Mouse (Mus musculus) layer of hippocampus, adult 11-12 months (tissue): ENCODE measurements around the gene 9530077C05Rik.
"Not testable (repeated sequence)": the region's sequence is repeated elsewhere in the genome, so short reads cannot be mapped to it uniquely, and the experiment has no call there.

Experiments
- DNase-seq: peaks from one replicate; pipeline ENCODE4 v3.0.0; 2022; ENCODE audit warnings: low spot score

The 9530077C05Rik gene

DNA sequence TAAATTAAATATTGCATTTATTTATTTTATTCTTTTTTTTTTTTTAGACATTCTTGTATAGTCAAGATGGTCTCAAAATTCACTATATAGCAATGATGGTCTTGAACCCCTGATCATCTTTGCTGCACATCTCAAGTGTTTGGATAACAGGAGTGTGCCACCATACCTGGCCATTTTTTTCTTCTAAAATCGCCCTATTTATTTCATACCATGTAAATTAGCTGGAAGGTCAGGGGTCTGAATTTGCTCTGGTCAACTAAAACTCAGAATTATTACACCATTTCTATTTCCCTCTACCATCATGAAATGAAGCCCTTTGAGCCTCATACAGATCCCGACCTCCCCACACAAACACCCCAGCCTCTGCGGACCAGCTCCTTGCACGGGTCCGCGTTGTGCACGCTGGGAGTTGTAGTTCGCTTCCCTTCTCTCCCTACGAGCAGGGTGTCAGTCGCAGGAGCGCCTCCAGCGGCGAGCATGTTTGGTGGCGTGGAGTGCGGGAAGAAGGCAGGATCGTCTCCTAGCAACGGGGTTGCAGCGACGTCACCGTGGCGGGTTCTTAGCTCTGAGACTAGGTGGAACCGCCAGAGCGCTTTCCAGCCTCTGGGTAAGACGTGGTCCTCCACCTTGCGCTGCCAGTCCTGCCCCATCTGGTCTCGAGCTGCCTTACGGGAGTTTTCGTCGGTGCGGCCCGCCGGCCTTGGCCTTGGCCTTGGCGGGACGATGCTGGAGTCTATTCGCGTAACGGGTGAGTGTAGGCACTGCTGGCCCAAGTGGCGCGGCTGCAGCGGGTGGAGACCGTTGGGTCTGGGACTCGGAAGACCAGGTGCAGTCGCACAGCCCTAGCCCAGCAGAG, at the start of gene 9530077C05Rik:
9530077C05Rik (plus strand) TSS at position 512 of the 856 bp plus-strand sequence.
- peak; percentile 99 for DNase-seq

DNA sequence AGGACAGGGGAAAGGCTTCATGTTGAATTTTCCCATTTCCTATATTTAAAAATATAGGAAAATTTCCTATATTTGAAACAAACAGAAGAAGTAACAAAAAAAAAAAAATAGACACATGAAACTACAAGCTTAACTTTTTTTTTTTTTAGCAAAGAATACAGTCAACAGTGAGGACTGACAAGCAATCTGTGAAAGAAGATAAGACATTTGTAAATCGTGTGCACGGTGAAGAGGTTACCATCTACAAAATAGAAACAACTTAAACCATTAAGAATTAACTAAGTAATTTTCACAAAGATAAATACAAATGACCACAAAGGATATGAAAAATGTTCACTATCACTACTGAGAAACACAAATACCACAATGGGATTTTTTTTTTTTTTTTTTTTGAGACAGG, 45.1 kb upstream of the 9530077C05Rik start:
- no peak for DNase-seq

DNA sequence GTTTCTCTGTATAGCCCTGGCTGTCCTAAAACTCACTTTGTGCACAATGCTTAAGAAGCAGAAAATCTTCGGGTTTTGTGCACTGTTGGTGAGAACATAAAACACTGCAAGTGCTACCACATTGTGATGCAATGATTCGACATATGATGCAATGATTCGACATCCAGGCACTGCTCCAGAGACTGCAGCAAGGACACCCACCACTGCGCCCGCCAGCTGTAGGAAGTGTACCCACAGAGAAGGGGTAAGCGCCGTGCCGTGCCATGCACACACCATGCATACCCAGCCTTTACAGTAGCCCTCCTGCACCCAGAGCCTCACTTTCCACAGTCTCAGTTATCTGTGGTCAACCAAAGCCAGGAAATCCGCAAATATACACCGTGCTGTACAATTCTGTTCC, 44.7 kb upstream of the 9530077C05Rik start:
- no peak for DNase-seq

DNA sequence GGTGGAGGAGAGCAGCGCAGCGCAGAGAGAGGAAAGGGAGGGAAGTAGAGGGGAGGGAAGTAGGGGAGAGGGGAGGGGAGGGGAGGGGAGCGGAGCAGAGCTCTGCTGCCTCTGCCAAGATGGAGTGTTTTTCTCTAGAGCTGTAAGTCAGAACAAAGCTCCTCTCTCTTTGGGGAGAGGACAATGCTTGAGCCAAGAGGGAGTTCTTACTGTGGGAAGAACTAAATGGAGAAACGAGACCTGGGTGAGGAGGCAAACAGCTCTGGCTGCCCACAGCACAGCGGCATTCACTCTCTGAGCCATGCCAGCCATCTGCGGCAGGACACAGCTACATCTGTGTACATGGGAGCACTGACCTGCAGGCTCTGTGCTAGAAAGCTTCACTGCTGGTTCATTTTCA, 43.3 kb upstream of the 9530077C05Rik start:
- no peak for DNase-seq

DNA sequence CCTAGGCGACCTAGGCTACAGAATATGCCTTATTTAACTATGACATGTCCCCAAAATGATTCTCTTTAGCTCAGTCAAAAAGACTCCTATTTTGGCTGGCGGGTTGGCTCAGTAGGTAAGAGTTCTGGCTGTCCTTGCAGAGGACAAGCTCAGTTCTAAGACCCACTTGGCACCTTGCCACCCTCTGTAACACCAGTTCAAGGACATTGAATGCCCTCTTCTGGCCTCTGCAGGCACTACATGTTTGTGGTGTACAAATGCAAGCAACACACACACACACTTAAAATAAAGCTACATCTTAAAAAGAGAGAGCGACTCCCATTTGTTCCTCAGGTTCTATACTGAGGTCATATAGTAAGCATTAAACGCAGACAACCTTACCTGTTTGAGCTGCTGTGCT, 38.6 kb upstream of the 9530077C05Rik start:
- no peak for DNase-seq

DNA sequence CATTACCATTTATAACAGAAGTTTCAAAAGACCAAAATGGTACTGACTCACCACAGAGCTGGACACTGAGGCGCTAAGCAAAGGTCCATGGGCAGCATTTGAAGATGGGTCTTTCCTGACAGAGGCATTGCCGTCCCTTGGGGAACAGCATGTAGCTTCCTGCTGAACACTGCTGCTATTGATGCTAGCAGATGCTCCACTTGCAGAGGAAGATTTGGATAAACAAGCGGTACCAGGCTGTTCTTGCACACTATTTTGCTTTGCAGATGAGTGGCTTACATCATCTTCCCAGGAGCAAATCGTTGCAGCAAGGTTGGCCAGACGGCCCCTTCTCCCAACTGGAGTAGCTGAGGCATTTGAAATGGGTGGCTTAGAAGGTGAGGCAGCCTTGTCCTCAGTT, 35.2 kb upstream of the 9530077C05Rik start:
- DNase-seq: peak; percentile 57

DNA sequence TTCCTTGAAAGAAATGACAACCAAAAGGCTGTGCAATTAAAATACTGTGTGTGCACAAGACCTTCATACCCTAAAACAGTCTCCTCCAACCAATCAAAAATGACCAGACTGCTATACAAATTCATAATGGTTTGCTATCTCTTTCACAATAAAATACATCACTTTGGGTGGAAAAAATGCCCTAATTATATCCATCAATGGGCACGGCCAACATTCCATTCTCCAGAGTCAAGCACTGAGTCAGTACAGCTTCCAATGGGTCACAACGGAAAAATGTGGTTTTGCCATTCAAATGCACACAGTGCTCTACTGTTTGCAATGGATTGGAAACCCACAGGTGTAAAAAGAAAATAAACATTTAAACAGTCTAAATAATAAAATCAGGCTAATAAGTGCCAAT, 25.4 kb upstream of the 9530077C05Rik start:
- no peak for DNase-seq

DNA sequence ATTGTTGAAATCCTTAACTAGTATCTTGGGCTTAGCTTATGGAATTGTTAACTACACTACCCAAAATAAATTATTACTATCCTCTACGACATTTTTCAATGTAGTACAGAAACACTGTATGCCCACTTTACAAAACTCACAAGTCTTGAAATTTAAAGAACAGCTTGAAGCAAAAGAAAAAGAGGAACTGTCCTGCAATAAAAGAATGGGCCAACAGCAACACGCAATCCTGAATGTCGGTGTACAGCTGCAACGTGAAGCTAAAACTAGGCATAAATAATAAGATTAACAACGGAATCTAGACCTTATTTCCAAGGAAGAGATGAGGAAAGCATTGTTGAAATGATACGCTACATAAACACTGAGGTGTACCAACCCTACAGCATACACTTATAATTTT, 23.4 kb upstream of the 9530077C05Rik start:
- no peak for DNase-seq

DNA sequence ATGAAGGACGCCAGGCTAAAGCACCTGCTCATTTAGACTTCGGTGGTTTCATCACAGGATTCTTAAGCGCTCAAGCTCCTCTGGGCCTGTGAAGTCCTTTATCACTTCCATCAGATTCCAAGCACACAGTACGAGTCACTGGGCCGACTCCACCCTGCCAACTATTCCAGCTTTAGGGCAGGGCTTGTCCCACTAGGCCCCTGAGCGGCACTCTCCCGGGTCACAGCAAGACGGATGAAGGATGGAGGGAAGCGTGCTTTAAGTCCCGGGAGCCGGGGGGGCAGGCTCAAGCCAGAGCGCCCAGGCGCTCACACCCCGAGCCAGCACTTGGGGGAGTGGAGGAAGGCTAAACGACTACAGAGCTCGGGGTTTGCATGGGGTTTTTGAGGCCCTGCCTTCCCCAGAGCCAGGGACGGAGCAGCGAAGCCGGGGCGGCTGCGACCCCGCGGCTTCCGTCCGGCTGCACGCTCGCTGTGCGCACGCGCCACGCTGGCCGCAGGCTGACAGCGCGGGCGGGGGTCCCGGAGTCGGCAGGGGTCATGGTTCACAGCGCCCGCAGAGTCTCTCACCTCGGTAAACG, 22.8 kb upstream of the 9530077C05Rik start:
- no peak for DNase-seq

DNA sequence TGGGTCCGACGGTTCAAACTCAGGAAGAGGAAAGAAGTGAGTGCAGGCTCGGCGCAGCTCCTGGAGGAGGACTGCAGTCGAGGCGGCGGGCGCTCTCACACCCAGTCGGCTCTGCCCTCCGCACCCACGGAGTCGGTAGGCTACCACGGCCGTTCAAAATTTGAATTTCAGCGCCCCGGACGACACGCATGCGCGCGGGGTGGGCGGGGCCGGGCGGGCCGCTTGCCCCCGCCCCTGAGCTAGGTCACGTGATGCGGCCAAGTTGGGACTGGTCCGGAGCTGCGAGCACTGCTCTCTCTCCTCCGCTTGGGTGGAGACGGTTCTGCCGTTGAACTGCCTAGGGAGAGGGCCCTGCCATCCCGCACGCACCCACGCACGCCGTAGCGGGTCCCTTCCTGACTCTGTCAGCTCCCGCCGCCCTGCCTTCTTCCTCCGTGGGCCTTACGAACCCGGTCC, 22.3 kb upstream of the 9530077C05Rik start, which contains the start of gene Anln:
Anln (minus strand) TSS at position 168 of the 456 bp plus-strand sequence.
- peak; percentile 87 for DNase-seq

DNA sequence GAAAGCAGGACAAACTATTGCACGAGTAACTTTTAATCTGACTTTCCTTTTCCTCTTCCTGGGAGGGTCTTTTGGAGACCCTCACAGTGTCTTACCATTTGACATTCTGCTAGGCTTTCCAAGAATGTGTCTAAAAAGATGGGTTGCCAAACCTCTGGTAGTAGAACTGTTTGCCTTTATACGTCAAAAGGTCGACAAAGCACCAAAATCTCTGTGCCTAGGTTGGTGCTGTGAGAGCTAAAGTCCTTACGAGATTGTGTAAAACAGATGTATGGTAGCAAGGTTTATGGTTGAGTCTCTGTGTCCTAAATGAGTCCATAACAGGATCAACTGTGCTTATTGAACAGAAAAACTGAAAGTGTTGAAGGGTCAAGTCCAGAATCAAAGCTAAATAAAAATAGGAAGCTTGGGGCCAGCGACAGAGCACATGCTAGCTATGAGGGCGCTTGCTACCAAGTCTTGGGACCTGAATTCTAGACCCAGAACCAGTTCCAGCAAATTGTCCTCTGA, 21.5 kb upstream of the 9530077C05Rik start:
- no peak for DNase-seq

DNA sequence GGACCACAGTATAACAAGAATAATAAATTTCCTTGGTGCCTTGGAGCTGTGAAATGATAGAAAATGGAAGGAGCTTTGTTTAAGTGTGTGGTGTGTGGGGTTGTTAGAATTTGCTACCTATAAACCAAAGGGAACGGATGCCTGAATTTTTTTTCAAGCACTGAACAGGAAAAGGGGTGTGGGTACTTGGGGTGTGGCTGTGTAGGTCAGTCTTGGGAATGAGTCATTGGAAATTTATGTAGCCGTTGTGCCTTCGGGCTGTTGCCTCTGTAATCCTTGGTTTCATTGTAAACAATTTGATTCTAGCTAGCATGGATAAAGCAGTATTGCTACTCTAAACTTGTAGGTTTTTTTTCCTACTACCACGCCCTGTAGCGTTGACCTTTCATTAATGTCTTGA, 20.9 kb upstream of the 9530077C05Rik start:
- no peak for DNase-seq

DNA sequence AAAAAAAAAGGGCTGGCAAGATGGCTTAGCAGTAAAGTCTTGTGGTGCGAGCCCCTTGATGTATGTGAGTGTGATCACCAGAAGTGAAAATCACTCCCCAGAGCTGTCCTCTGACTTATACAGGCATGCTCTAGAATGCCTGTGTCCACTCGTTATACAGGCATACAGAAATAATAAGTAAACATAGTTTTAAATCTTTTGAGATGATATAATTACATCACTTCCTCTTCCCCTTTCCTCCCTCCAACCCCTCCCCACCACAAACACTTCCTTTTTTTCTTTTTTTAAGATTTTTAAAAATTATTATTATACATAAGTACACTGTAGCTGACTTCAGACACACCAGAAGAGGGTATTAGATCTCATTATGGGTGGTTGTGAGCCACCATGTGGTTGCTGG, 16.6 kb upstream of the 9530077C05Rik start:
- no peak for DNase-seq

DNA sequence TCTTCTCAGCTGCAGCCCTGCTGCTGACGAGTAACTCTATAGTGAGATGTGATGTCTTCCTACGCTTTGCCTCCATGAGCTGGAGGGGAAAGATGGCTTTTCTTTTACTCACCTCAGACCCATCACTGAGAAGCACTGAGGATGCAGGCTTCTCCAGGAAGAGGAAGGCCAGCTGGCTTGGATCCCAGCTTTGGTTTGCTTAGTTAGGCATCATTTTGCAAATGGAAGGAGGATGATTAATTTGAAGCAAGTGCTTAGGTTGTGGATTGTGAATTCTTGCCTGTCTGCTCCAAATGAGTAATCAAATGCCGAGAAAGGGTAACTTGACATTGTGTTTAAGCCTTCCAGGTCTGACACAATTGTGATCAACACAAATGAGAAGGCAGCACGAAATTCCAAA, 12.3 kb upstream of the 9530077C05Rik start:
- no peak for DNase-seq

DNA sequence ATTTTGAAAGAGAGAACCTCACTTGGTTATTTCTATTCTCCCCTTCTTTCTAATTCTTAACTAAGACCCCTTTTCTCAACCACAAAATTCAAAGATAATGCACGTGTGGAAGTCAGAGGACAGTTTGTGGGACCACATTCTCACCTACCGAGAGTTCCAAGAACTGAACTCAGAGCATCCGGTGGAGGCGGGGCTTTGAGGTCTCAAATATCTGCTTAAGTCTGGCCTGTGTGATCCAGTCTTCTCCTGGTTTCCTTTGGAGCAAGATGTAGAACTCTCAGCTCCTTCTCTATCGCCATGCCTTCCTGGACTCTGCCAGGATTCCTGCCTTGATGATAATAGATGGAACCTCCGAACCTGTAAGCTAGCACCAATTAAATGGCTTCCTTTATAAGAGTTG, 9.3 kb upstream of the 9530077C05Rik start:
- no peak for DNase-seq

DNA sequence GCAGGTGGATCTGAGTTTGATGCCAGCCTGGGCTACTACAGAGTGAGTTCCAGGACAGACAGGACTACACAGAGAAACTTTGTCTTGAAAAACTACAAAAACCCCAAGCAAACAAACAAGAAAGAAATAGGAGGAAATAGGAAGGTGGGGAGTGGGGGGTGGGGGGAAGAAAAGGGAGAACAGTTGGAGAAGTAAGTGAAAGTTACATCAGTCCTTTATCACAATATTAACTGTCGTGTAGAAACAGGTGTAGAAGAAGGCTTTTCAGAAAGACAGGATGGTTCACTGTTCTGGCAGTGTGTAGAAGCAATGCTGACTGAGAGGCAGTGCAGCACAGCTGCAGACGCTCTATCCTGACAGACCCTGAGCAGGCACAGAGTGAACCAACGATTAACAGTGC, 8.3 kb upstream of the 9530077C05Rik start:
- DNase-seq: no peak

DNA sequence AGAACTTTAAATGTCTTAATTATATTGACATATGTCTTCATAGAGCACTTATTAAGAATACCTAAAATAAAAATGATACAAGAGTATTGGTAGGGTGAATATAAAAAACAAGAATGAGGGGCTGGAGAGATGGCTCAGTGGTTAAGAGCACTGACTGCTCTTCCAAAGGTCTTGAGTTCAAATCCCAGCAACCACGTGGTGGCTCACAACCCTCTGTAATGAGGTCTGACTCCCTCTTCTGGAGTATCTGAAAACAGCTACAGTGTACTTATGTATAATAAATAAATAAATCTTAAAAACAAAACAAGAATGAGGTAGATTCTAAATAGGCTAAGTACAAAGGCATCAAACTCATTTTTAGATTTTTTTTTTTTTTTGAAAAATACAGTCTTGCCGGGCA, 7.8 kb upstream of the 9530077C05Rik start:
- not testable (repeated sequence) for DNase-seq

DNA sequence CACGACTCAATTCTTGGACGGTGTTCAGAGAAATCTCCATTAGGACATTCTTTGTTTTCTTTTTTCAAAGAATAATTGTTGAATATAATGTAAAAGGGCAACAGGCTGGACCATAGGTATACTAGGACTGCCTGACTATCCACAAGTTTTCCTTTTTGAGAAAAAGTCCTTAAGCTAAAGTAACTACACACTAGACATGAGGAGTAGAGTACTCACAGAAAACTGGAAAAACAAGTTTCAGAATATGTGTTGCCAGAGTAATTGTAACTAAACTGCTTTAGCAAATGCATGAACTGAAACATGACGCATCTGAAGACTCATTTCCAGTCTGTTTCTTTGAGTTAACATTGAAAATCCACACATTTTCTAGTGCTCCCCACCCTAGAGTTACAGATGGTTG, 5.9 kb upstream of the 9530077C05Rik start:
- no peak for DNase-seq

DNA sequence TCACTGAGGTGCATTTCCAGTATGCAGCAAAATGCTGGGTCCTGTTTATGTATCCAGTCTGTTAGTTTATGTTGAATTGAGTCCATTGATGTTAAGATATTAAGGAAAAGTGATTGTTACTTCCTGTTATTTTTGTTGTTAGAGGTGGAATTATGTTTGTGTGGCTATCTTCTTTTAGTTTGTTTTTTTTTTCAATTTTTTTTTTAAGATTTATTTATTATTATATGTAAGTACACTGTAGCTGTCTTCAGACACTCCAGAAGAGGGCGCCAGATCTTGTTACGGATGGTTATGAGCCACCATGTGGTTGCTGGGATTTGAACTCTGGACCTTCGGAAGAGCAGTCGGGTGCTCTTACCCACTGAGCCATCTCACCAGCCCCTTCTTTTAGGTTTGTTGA, 3.7 kb upstream of the 9530077C05Rik start:
- not testable (repeated sequence) for DNase-seq

DNA sequence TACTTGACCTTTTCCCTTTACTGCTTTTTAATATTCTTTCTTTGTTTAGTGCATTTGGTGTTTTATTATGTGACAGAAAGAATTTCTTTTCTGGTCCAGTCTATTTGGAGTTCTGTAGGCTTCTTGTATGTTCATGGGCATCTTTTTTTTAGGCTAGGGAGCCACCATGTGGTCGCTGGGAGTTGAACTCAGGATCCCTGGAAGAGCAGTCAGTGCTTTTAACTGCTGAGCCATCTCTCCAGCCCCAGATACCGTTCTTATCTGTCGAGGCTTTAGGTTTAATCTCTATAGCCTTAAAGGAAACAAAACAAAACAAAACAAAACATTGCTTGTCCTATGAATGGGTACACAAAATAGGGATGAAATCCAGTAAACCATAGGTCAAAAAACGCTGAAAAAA, 3.0 kb upstream of the 9530077C05Rik start:
- DNase-seq: not testable (repeated sequence)

DNA sequence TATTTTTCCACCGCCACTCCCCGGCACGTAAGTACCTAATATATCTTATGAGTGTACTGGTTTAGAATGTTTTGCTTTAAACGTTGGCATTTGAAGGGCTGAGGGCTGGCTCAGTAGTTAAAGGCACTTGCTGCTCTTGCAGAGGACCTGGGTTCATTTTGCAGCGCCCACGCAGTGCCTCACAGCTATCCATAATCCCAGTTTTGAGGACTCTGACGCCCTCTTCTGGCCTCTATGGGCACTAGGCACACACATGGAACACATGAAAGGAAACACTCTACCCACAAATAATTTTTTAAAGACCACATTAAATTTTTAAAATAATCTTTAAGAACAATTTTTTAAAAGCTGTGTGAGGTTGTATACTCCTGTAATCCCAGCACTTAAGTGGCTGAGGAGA, 1.8 kb upstream of the 9530077C05Rik start:
- DNase-seq: no peak

DNA sequence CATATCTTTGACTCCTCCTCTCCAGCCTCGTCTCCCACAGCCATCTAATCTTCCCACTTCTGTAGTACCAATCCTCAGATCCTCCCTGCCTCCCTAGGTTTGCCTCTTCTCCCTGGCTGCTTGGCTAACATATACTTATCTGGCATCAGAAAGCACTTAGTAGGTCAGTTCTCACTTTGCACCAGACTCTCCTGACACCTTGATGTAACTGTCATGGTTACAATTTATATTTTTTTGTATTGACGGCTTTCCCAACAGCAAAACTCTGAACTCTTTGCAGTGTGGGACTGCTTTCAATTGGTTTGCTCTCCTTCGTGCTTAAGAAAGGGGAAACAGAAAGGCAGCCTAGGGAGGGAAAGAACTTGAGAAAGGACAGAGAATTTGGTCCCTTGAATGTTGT, 4.9 kb downstream of the 9530077C05Rik start:
- no peak for DNase-seq

DNA sequence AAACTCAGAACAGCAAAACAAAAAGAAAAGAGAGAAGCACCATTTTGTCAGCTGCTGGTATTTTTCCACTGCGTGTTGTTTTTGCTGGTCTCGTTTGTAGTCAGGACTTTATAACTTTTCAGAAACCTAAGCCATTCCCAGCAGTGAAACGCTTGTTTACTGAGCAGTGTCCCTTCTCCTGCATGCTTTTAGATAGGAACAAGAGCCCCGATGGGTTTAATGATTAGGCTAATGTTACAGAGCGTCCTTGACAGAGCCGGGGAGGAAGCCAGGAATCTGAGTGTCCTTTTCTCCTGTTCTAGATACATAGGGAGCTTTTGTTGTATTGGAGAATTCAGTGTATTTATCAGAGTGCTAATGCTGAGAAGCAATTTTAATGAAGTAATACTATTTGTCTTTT, 6.2 kb downstream of the 9530077C05Rik start:
- DNase-seq: no peak
